Mouse (Mus musculus) forelimb bud, embryonic 11.5 days (tissue): ENCODE measurements at regions not wholly inside any gene's neighbourhood (a gene's known extent, or its start where the extent isn't known, plus 50 kb on each side); places are given as distances from the start of the nearest gene placed in this dataset.

Source experiments
- DNase-seq: peaks from one replicate; pipeline ENCODE4 v3.0.0-alpha.2; 2012; ENCODE audit warnings: low read depth, low spot score

DNA sequence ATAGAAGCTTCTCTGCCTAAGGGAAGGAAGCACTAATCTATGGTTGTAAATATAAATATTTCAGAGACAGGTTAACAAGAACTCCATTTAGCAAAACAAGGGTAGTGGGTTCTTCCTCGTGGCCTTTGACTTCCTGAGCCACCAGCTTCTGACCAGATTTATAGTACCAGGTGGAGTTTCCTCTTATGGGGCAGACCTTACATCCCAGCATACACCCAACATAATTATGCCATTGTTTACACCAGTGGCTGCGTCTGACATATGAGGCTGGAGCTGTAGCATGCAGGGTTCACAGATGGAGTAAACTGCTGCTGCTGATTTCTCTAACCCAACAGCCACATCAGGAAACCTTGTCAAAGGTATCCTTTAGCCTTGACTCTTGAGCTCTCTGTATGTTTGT, 75.5 kb downstream of the Trib2 start:
- no peak for DNase-seq

DNA sequence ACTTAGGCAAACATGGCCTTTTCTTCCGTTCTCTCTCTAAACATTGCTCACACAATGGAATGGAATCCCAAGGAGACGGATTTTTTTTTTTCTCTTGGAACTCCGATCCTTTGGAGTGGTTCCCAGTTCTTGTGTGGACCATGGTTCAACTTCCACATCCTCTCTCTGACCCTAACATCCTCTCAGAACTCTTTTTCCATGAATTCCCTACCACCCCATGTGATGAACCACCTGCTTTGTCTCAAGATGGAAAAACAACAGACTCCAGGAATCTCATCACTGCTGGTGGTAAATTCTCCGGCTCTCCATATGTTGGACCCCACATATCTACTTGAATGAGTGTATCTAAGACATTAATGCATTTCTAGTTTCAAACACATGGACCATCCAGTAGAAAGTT, 77.7 kb downstream of the Trib2 start:
- no peak for DNase-seq

DNA sequence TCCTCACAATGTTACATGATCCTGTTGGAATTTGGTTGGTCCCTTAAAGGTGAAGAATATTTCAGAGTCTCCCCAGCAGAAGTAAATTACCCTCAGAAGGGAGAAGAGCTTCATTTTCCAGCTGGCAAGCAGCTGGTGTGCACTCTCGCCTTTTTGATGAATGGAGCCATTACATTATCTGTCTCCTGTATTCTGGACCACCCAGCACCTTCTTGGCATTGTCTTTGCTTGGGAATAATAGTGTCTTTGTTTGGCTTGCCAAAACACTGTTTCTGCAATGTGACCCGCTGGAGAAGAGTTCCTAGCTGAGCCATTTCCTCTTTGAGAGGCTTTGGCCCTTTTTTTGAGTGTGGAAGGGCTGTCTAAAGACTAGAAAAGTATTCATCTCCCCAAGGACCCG, 85.5 kb downstream of the Trib2 start:
- DNase-seq: no peak

DNA sequence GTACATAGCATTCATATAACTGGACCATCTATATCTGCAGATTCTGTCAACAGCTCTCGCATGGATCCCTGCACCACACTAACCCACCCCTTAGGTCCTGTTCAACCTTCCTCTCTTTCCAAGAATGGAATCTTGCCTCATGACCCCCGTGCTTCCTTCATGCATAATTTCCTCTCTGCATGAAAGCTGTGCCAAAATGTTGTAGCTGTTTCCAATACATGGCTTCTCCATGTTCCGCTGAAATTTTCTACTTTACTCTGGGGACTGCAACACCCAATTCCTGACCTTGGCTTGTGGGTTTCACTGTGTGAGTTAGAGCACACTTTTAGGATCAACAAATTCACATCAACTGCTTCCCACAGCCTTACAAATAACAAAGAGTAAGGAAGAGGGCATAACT, 87.0 kb downstream of the Trib2 start:
- DNase-seq: no peak

DNA sequence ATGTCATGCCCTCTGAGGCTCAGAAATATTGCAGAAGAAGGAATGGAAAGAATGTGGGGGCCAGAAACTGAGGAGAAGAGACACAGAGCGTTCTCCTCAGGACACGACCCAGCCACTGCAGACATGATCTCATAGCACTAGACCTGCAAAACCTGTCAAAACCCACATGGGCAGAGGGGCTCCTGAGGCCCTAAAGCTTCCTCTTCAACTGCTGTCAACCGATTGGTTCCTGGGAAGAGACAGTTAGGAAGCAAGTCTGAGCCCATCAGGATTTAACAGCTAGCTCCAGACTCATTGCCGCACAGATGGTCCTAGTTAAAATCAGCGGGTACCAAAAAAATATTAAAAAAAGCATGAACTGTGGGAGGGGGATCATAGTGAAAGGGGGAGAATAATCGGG, 93.2 kb downstream of the Trib2 start:
- peak; percentile 30 for DNase-seq

DNA sequence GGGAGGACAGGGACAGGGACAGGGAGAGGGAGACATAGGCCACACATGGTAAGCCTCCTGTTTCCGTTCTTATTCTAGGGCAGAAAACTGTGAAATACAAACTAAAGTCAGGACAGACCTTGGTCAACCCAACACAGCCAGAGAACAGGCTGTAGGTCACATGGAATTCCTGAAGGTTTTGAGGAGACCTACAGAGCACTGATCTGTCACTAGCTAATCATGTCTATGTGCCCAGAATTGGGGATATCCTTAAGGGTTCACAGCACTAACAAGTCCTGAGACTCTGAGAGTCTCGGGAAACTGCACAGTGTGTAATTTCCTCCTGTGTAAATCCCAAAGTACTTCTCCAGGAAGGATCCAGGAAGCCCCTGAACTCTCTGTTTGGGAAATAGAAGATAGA, 94.6 kb downstream of the Trib2 start:
- no peak for DNase-seq

DNA sequence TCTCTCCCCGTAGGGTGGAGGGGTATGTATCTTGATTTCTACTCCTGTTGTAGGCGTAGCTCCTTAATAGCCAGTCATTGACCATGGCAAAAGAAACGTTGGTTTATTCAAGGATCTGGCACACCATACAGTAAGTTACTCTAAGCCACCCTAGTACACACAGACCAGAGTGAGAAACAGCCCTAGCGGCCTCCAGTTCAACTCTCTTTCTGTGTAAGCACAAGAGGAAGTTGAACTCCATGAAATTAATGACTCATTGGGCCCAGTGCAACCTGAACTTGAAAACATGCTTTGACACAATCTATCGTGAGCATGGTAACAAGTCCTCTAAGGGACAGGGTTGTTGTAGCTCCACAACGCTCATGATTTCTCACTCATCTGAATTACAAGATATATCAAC, 96.6 kb downstream of the Trib2 start:
- DNase-seq: no peak

DNA sequence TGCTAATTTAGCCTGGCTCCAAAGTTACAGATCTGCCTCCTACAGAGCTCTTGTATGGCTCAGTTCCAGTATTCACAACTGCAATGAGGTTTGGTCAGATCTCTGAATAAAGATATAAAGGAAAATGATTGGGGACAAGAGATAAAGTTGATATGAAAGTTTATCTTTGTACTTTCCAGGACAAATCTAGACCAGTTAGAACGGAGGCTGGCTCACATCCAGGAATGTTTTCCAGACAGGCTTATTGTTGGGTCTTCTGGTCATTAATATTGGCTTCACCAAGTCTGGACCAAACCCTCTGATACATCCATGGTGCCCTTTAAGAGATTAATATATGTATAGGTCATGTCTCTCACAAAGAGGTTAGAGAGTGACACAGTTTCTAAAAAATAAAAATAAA, 97.9 kb downstream of the Trib2 start:
- no peak for DNase-seq

DNA sequence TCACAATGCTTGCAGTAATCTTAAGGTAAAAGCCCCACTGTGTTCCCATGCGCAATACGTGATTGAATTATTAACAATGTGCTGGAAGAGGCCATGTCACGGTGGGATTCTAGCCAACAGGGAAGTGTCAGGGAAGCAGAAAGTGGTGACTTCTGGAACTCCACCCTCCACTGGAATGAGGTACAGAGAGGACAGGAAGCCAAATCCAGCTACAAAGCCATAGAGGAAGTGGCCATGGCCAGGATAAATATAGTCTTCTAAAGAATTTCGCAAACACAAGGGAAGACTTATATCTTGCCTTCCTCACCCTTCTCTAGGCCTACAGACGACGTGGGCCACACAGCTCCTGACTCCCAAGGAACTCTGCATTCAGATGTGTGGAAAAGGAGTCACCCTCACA, 98.7 kb downstream of the Trib2 start:
- DNase-seq: no peak

DNA sequence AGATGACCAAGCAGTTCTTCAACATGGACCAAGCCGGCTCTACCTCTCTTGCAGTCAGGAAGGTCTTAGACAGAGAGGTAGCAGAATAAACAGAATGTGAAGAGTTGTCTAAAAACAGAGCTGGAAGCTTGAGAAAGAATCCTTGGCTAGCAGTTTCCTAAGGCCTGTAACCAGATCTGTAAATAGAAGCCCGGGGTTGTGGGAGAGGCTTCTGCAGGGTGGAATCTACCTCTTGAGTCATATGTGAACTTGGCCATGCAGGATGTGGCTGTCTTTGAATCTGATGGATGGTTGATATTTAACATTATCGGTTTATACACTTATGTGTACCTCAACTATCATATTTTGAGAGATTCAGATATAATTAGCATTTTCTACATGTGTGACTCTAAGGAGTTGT, 99.4 kb downstream of the Trib2 start:
- no peak for DNase-seq

DNA sequence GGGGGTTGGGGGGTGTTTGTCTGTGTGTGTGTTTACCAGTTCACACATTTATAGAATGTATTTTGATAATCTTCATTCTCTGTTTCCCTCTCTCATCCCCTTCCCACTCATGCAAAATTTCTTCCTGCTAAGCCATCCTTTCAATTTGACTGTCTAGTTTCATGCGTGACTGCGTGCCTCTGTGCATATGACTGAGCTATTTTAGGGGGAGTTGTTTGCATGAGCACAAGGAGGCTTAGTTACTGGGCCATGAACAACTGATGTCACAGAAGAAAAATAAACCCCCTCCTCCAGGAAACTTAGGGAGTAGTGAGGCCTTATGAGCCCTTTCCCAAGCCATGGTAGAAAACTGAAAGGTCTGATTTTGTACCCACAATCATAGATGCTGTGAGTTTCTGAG, 103.1 kb downstream of the Trib2 start:
- DNase-seq: no peak

DNA sequence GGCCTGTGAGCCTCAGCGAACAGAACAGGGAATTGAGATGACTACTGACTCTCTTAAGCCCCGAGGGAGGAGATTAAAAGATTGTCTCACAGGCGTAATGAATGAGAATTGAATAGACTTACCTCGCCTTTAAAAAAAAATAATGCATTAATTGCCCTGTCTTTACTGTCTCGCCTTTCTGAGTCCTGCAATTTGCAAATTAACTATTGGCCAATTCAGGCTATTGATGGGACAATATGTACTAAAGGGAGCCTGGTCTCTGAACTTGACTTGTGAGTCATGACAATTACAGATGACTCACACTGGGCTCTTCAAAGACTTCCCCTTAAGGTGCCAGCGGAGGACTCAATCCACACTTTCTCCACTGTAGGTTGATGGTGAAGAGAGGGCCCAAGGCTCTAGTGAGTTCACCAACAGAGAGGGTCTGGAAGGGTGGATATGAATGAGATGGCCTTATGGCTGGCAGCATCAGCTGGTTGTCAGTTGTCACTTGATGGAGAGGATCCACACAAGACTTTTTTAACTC, 109.1 kb downstream of the Trib2 start:
- no peak for DNase-seq

DNA sequence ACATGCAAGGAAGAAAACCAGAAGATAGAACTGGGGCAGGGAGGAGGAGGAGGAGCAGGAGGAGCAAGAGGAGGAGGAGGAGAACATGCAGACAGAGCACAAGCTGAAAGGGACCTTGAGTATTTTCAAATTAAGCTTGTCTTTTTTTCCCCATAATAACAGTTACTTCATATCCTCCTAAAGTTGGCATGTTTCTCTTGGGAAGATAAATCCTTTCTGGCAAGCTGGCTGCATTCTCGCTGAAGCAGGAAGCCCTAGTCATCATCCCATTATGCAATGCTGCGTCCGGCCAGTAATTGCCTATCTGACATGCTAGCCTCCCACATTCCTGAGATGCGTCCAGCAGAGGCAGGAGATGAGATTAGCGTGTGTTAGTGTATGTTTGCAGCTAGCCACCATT, 112.3 kb downstream of the Trib2 start:
- DNase-seq: no peak

DNA sequence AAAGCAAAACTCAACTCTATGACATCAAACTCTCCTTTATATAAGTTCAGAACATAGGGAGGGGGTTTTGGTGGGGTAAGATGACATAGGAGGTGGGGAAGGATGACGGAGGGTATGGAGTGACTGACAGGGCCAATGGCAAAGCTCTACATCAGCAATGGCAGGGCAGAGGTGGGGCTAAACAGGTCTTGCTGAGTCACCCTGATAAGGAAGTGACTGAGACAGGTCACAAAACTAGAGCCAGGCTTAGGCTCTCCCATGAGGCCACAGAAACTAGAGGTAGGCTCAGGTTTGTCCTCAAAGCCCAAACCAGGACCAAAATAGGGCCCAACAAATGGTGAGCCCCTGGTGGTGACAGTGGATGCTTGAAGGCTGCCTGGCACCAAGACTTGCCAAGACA, 114.6 kb downstream of the Trib2 start:
- no peak for DNase-seq

DNA sequence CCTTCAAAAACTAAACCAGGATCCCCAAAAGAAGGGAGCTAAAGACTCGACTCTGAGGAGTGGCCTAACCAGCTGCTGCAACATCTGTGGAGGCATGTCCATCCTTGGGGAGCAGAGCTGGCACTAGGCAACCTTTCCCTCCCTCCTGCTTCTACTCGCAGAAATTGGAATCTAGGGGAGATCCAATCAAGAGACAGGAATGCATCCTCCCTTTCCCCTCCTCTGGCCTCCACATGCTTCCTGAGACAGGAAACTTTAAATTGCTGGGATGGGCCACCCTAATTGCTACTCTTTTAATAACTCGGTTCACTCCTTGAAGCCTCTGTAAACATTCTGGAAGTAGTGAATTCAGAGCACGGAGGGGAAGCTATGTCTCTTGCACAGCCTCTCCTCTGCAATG, 117.9 kb downstream of the Trib2 start:
- DNase-seq: peak; percentile 23

DNA sequence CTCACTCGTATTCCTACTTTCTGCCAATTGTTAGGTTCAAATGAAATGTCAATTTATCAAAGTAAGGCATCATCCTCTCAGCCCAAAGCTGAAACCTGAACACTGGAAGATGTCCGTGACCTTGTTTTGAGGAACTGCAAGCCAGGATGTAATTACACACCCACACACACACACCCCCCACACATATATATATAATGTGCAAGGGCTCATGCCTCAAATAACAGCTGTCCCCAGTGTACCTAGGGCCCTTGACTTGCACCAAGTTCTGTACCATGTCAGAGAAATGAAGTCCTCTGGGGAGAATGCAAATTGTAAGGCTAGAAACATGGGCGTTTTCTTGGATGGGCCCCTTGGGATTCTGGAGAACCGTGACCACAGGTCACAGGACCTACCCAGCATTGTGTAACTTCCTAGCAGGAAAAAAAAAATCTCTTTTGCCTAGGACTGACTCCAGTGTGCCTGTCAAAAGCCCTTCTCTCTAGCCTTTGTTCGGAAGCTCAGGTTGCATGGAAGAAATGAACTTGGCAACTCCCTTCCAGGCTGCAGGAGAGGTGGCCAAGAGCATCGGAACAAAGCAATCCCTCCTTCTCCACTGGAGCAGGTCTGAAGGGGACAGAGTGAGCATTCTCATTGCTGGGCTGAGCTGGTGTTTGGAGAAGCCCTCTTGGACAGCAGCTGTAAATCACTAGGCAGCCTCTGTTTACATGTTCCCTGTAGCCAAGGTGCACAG, 118.5 kb downstream of the Trib2 start:
- no peak for DNase-seq

DNA sequence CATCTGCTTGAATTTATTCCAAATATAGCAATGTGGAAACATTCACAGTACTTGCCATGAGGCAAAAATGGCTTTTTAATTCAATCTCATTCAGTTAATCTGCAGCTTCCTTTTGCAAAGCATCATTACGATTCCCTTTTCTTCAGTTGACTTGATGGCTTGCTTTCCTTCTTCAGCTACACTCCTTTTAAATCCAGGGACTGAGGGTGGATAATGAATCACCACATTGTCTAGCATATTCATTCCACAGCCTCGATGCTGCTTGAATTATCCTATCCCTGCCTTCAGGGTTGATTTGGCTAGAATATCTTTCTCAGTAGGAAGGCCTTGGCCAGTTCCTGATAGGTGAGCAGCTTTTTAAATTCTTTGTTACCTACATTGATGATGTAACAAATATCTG, 128.4 kb downstream of the Trib2 start:
- DNase-seq: no peak

DNA sequence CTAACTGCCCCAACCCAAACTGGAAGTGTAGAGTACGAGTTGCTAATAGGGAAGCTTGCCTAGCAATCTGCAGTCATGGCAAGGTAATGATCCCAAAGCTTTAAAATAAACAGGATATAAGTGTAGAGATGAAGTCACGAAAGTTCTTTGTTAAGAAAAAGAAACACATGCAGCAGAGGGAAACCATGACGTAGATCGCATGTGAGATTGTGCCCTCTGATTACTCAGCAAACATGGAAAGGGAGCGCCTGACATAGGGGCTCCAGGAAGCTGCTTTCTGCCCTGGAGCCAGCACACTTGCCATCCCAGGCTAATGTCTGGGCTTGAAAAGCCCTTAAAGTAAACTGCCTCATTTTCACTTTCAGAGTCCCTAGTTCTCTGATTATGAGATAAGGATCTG, 132.4 kb downstream of the Trib2 start:
- no peak for DNase-seq

DNA sequence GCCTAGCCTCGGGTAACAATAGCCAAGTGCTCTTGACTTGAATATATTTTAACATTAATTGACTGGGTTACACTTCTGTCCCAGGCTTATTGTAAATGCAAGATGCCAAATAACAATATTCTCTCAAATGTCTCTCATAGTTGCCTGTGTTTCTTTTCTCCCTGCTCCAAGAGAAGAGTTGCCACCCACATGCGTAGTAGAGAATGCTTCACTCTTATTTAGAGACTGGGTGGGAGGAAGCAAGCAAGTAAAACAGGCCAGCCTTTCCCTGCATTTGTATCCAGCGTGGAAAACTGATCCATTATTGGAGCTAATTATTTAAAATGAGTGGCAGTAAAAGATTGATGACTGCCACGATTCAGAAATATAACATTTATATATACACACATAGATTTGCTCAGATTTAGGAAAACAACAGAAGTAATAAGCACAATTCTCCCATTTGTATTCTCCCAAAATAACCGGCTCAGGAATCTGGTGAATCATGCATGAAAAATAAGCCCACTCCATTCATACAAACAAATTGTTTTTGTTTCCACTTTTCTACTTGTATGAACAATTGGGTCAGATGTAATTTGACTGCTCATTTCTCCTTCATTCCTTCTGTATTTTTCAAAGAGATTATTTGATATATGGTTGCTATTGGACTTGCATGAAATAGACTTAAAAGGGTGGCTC, 134.9 kb downstream of the Trib2 start:
- DNase-seq: no peak

DNA sequence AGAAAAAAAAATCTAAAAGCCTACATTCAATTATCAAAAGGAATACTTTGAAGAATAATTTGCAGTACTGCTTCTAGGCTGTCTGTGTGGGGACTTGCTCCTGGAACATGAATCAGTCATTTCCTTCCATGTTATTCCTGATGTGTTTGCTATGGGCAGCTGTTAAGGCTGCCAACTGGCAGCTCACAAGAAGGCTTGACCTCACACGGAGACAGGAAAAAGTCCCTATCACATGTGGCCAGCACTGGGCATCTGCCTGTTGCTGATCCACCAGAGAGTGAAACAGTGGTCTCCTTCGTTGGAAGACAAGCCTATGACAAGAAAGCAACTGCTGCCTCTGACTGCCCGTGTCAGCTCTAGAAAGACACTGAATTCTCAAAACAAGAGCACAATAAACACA, 140.6 kb downstream of the Trib2 start:
- DNase-seq: no peak

DNA sequence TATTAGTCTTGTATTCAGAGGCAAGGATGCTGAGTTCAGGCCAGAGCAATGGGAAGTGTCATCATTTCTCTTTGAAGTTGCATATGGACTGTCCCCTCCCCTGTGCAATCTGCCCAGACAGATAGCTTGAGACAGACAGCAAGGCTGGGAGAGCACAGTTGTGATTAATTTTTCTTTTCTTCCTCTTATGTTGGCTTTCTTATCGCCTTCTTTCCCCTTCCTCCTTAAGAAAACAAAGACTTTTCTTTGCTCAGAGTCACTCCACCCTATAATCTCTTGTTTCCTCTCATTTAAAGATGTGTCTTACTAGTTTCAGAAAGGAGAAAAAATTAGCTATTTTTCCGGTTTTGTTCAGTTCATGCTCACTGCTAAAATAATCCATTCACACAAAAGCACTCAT, 157.0 kb downstream of the Trib2 start:
- DNase-seq: no peak

DNA sequence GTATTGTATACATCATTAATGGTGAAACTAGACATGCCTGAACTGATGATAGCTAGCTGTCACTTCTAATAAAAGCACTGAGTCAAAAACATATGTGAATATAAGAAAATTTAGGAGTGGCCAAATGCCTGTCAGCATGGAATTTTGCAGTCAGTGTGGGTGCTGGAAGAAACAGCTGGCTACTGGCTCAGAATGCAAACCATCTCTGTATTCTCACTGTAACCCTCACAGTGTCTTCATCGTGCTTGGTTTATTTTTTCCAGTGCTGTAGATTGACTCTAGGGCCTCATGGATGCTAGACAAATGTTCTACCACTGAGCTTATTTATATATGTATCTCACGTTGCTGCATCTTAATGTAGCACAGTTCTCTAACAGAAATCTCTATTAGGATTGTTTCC, 157.4 kb downstream of the Trib2 start:
- no peak for DNase-seq

DNA sequence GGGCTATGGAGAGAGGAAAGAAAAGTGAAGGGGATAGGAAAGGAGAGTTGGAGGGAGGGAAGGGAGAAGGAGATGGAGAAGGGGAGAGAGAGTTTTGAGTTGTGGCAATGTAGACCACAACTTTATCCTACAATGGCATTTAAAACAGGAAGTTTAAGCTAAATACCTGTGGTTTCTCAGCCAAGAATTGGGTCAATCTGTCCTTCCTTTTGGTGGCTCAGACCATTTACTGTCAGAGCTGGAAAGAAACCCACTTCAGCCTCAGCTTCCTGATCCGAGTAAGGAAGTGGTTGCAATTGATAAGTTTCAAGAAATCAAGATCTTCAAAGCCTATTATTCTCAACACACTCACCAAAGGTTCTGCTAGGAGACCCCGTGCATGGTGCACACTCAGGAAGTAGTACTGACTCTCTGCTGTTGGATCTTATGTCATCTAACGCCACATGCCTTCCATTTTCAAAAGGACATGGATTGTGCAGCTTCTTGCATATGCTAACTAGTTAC, 158.9 kb downstream of the Trib2 start:
- no peak for DNase-seq
